Mouse (Mus musculus): Measurements from ENCODE around the gene Gm9611. TPM values are rescaled to one million over a fixed set of nuclear protein-coding genes. Genes with fewer than 3 reads are reported as not detected.
"Not testable (repeated sequence)": the region's sequence is repeated elsewhere in the genome, so short reads cannot be mapped to it uniquely, and the experiment has no call there.

The Gm9611 gene
- polyA plus RNA-seq (2015; fragmentation: Nextera tagmentation; extraction: Ambion mirVana), result not detected in 2 replicates

DNA sequence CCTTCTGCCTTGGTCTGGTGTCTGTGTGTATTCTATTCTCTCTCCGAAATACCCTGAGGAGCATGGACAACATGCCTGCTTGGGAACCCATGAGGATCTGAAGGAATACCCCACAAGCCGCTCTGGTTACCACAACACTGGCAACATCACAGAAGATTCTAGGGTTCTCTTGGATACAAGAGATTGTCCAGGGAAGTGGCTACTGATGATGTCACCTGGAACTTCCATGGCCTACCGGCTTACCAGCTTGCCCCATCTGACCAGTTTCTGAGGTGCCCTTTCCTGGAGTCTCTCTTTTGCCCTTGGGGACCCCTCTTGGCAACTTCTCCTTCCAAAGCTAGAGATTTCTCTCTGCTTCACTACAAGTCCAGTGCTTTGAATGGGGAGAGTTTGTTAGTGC, at the start of gene Gm9611:
Gm9611 (minus strand) TSS at position 101 of the 400 bp plus-strand sequence.
- not testable (repeated sequence) for H3K4me3 ChIP-seq (replicated peaks); H3K27me3 ChIP-seq; H3K4me1 ChIP-seq (replicated peaks); H3K27ac ChIP-seq; H3K36me3 ChIP-seq; H3K4me2 ChIP-seq; H3K9me3 ChIP-seq (replicated peaks); ATAC-seq (ENCODE audit: low read depth); H3K9ac ChIP-seq; DNase-seq
- no CpG with 5 or more reads among the region's 3 CpGs for WGBS (ENCODE audit: insufficient replicate concordance)

DNA sequence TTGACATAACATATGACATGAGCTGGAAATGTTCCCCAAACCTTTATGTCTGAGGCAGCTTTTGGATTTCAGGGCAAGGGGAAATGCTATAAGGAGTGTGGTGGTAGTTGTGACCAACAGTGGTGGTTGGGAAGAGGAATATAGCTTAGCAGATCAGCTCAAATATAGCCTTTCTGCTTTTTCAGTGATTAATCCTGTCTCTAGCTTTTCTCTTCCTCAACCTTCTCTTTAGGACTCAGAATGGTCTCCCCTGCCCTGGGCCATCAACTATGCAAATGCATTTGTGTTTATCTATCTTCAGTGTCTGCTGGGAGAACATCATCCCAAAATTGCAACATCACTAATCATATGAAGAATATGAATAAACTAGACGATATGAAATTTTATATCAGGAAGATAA, 12.8 kb upstream of the Gm9611 start, which contains the start of gene Gm7995:
Gm7995 (plus strand) TSS at position 301 of the 400 bp plus-strand sequence.
- H3K4me3 ChIP-seq (replicated peaks); H3K36me3 ChIP-seq; ATAC-seq (ENCODE audit: low read depth); H3K27ac ChIP-seq; H3K9ac ChIP-seq; H3K4me1 ChIP-seq (replicated peaks); H3K27me3 ChIP-seq; H3K9me3 ChIP-seq (replicated peaks); DNase-seq; H3K4me2 ChIP-seq: not testable (repeated sequence)
- no CpG with 5 or more reads among the region's 1 CpGs for WGBS (ENCODE audit: insufficient replicate concordance)

- 67% methylated on average over 1 of the region's 3 CpGs for WGBS (ENCODE audit: insufficient replicate concordance)
- not testable (repeated sequence) for ATAC-seq (ENCODE audit: low read depth); H3K9ac ChIP-seq; H3K4me1 ChIP-seq (replicated peaks); DNase-seq; H3K4me2 ChIP-seq; H3K36me3 ChIP-seq; H3K4me3 ChIP-seq (replicated peaks); H3K27me3 ChIP-seq; H3K9me3 ChIP-seq (replicated peaks); H3K27ac ChIP-seq
Observed at GRCm38 (mm10) chr14:42259948-42260347, 37.2 kb downstream of the Gm9611 start, which contains the start of gene Gm17026. Gene Gm17026, minus strand, starts transcription at chr14:42260048.

Small RNAs within 50 kb of the gene (microRNA-seq; reads per million reads assigned to microRNA genes)
- gene Gm25208, result not detected
- gene Gm25892, result not detected

Other genes starting within 250 kb of the Gm9611 start
- not detected in 2 replicates for gene Gm7951, start 180.0 kb downstream of the Gm9611 start, polyA plus RNA-seq (2015; fragmentation: Nextera tagmentation; extraction: Ambion mirVana)
- not detected in 2 replicates for gene Gm17027, start 134.7 kb downstream of the Gm9611 start, polyA plus RNA-seq (2015; fragmentation: Nextera tagmentation; extraction: Ambion mirVana)
- not detected in 2 replicates for gene Gm3573, start 106.6 kb downstream of the Gm9611 start, polyA plus RNA-seq (2015; fragmentation: Nextera tagmentation; extraction: Ambion mirVana)
- gene Gm17026, start 37.3 kb downstream of the Gm9611 start, polyA plus RNA-seq (2015; fragmentation: Nextera tagmentation; extraction: Ambion mirVana), result not detected in 2 replicates
- not detected in 2 replicates for gene Gm7995, start 12.9 kb upstream of the Gm9611 start, polyA plus RNA-seq (2015; fragmentation: Nextera tagmentation; extraction: Ambion mirVana)
- gene Gm8005, start 142.3 kb upstream of the Gm9611 start, polyA plus RNA-seq (2015; fragmentation: Nextera tagmentation; extraction: Ambion mirVana), result not detected in 2 replicates
- not detected in 2 replicates for gene Gm8011, start 166.5 kb upstream of the Gm9611 start, polyA plus RNA-seq (2015; fragmentation: Nextera tagmentation; extraction: Ambion mirVana)
- not detected in 2 replicates for gene Gm8020, start 205.0 kb upstream of the Gm9611 start, polyA plus RNA-seq (2015; fragmentation: Nextera tagmentation; extraction: Ambion mirVana)
- gene Gm8024, start 226.9 kb upstream of the Gm9611 start, polyA plus RNA-seq (2015; fragmentation: Nextera tagmentation; extraction: Ambion mirVana), result not detected in 2 replicates

Data from liver, embryonic 13.5 days (tissue).